In genomic region chr12:83763311-83764043, GRCm38 (mm10) we compare ENCODE assay signal across 8 mouse cellular contexts. TPM values are rescaled to one million over a fixed set of nuclear protein-coding genes. Genes with fewer than 3 reads are reported as not detected.
DNase-seq lines count a peak whose midpoint lies in the region; ATAC-seq and TF ChIP-seq lines count a peak whose summit lies in the region.

Gene Papln, plus strand, starts transcription at chr12:83763634.

- no peak for TF ChIP-seq POLR2A in cortical plate, adult 2 months (IDR thresholded peaks at IDR 0.05; ENCODE audit: extremely low read depth, insufficient read depth, low read length)

- H3K9ac ChIP-seq in limb, embryonic 12.5 days (replicated peaks), result peak within 1 kb of the TSS; percentile 28
- peak within 1 kb of the TSS; percentile 29; the same call in 1 of the 2 replicates for H3K9ac ChIP-seq in midbrain, embryonic 15.5 days

- H3K4me3 ChIP-seq in cortical plate, adult 2 months (ENCODE audit: insufficient read depth, low read length), result peak within 1 kb of the TSS; percentile 36; the same call in 1 of the 2 replicates
- peak within 1 kb of the TSS; percentile 27 for H3K4me3 ChIP-seq in limb, embryonic 12.5 days (replicated peaks)
- peak within 1 kb of the TSS; percentile 30 for H3K4me3 ChIP-seq in midbrain, embryonic 15.5 days

- ATAC-seq in limb, embryonic 12.5 days (ENCODE audit: insufficient number of reproducible peaks, insufficient read depth, low FRiP score, low TSS enrichment, low read depth), result 0 out of 2 replicates have a peak, but pooled peaks have one; percentile 29
- no peak; the same call in 1 of the 2 replicates for ATAC-seq in midbrain, embryonic 15.5 days (replicated peaks)

- WGBS in limb, embryonic 12.5 days, result 14% methylated on average over 26 of the region's 31 CpGs
- WGBS in midbrain, embryonic 15.5 days, result 12% methylated on average over 29 of the region's 31 CpGs

- DNase-seq in right cerebral cortex, postnatal 10 days (ENCODE audit: low spot score in 2 of 2), result peak; percentile 48 to 57
- DNase-seq in right cerebral cortex, adult 18-20 months, result no peak
- peak; percentile 53 for DNase-seq in heart, postnatal 4 days
- no peak for DNase-seq in c-Kit-positive CD71-positive TER-119-positive erythroid progenitor cells, embryonic 14.5 days (ENCODE audit: low spot score)
- no peak for DNase-seq in layer of hippocampus, adult 18-20 months (ENCODE audit: low spot score in 2 of 2)

- H3K27ac ChIP-seq in cortical plate, adult 2 months (ENCODE audit: insufficient read depth, low read length), result no peak within 1 kb of the TSS
- 0 out of 2 replicates have a peak within 1 kb of the TSS, but pooled peaks have one; percentile 7 for H3K27ac ChIP-seq in limb, embryonic 12.5 days
- H3K27ac ChIP-seq in midbrain, embryonic 15.5 days, result no peak within 1 kb of the TSS

- H3K4me1 ChIP-seq in cortical plate, adult 2 months (ENCODE audit: control insufficient read depth, insufficient read depth, low read length), result no peaks in the 10 kb centered on the region
- peaks cover 45% of the 10 kb centered on the region for H3K4me1 ChIP-seq in limb, embryonic 12.5 days (replicated peaks)
- H3K4me1 ChIP-seq in midbrain, embryonic 15.5 days, result peaks cover 12% of the 10 kb centered on the region

- TF ChIP-seq CTCF in cortical plate, adult 2 months (IDR thresholded peaks at IDR 0.05; ENCODE audit: extremely low read depth, insufficient read depth, low read length), result no peak

- peaks cover 27% of the 10 kb centered on the region for H3K27me3 ChIP-seq in limb, embryonic 12.5 days
- H3K27me3 ChIP-seq in midbrain, embryonic 15.5 days (replicated peaks), result no peaks in the 10 kb centered on the region

- H3K4me2 ChIP-seq in limb, embryonic 12.5 days, result peak within 1 kb of the TSS; percentile 65
- peak within 1 kb of the TSS; percentile 64 for H3K4me2 ChIP-seq in midbrain, embryonic 15.5 days

- H3K36me3 ChIP-seq in limb, embryonic 12.5 days, result no peaks in the 10 kb centered on the region
- no peaks in the 10 kb centered on the region for H3K36me3 ChIP-seq in midbrain, embryonic 15.5 days (replicated peaks)

- no peaks in the 10 kb centered on the region for H3K9me3 ChIP-seq in limb, embryonic 12.5 days
- H3K9me3 ChIP-seq in midbrain, embryonic 15.5 days, result no peaks in the 10 kb centered on the region

RNA-seq across cellular contexts. Expression of gene Papln, which starts in this region (rescaled TPM):
- 3.0 and 3.4 TPM in 2 replicates for polyA plus RNA-seq in cortical plate, adult 2 months (2012; rRNA removed)
- 10 to 100 TPM; 13.2 to 15.7 TPM for total RNA-seq in heart, postnatal 4 days (2021)
- polyA plus RNA-seq in limb, embryonic 12.5 days (2016; fragmentation: Nextera tagmentation; extraction: Ambion mirVana), result 0.32 and 0.36 TPM in 2 replicates
- polyA plus RNA-seq in midbrain, embryonic 15.5 days (2015; fragmentation: Nextera tagmentation; extraction: Ambion mirVana), result 0.22 and 0.28 TPM in 2 replicates
- 1 to 10 TPM; 2.4 to 3.7 TPM for total RNA-seq in layer of hippocampus, adult 18-20 months (2021)

Comparison
In these comparisons a context has a peak if more than half of its experiments do, and no peak if none do; other contexts are left out.
1. DNase-seq: peak in right cerebral cortex, postnatal 10 days (2 of 2) and heart, postnatal 4 days (single experiment); none in right cerebral cortex, adult 18-20 months (single experiment), c-Kit-positive CD71-positive TER-119-positive erythroid progenitor cells, embryonic 14.5 days (single experiment) and layer of hippocampus, adult 18-20 months (0 of 2).
2. Peak in ATAC-seq, H3K4me3 ChIP-seq, H3K27ac ChIP-seq, H3K9ac ChIP-seq and H3K4me2 ChIP-seq in limb, embryonic 12.5 days; RNA of the gene not detected or under 1 TPM.
3. Peak in every context shown above with its lines, with median percentiles within 50 percentile points of each other: H3K4me3 ChIP-seq.